Mouse (Mus musculus): ENCODE data around the gene Srrm4.
"Not testable (repeated sequence)": the region's sequence is repeated elsewhere in the genome, so short reads cannot be mapped to it uniquely, and the experiment has no call there.

Gene Srrm4

DNA sequence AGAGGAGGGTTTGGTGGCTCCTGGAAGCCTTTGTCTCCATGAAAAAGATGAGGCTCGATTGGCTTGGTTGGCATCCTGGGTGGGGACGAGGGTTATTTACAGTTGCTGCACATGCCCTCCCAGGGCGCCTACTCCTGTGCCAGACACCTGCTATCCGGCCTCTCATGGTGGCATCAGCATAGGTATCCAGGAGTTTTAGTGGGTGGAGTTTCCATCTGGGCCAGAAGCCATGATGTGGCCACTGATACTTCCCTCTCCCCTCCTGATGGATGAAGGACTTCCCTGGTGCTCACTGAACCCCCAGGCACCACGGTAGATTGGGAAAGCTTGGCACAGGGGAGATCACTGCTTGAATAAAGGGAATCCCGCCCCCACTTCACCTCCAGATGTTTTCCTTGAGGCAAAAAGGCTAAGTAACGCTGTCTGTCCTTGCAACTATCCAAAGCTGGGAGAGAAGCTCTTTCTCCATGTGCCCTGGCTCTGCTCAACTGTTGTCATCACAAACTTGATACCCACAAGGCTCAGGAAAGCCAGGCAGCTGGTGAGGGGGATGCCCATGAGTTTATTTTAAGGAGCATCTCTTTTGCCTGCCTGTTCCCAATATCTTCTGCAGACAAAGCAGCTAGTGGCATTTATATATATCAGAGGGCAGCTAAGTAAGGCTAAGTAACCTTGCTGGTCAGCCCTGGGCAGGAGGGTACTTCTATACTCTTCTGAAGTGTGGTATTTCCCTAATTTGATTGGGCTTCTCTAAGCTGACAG lies 148.7 kb downstream of the Srrm4 start:
- no peak for DNase-seq (ENCODE audit: low spot score)

- DNase-seq (ENCODE audit: low spot score) = no peak
These were observed 151.4 kb downstream of the Srrm4 start for GRCm38 (mm10) chr5:116440251-116440650.

- DNase-seq (ENCODE audit: low spot score) = no peak
These were observed 153.3 kb downstream of the Srrm4 start for GRCm38 (mm10) chr5:116438328-116438727.

GRCm38 (mm10) chr5:116436117-116436516 lies 155.5 kb downstream of the Srrm4 start:
- DNase-seq (ENCODE audit: low spot score) = no peak

DNA sequence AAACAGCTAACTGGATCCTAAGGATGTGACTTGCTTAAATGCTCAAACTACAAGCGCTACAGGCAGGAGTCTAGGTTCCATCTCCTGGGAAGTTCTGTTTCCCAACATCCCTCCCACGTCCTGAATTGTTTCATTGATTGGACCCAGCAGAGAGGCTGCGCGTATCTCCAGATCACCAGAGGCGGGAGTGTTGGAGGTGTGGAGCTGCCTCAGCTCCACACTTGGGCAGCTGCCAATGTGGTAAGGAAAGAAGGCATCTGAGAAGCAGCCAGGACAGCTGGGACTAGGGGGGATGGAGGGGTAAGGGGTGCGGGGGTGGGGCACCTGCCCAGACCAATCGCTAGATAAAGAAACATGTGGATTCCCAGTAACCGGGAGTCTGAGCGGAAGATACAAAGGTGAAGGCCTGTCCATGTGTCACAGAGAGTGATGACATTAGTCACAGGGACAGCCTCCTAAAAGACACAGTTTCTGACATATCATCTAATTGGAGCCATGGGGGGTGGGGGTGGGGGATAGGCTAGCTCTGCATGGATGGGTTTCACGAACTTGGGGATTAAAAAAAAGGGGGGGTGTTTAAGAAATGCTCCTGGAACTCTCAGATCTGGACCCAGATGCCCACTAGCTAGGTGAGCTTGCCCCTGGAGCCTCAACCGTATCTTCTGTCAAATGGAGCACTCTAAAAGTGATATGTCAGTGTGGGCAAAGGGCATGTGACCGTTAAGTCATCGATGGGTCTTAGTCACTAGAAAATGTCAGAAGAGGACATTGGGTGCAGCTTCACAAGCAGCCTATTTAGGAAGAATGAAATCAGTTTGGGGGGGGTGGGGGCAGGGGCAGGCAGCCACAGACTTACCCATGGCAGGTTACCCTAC lies 156.4 kb downstream of the Srrm4 start:
- DNase-seq (ENCODE audit: low spot score) = no peak

- no peak for DNase-seq (ENCODE audit: low spot score)
These were observed 158.7 kb downstream of the Srrm4 start for GRCm38 (mm10) chr5:116432871-116433270.

DNA sequence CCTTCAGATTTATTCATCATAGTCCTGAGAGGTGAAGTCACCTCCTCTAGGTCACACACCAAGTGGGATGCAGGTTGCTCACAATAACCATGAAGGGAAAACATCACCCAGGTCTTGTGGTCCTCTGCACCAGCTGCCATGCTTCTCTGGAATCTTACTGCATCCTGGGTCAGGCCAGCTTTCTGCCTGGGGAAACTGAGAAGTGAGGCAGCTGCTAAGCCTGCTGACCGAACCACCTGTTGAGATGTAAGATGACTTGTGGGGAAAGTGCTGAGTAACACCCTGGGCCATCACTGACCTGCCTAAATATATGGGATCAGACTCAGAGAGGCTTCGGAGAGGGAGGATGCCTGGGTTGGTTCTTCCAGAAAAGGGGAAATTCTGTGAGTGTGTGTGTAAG lies 164.9 kb downstream of the Srrm4 start:
- DNase-seq (ENCODE audit: low spot score) = no peak

DNA sequence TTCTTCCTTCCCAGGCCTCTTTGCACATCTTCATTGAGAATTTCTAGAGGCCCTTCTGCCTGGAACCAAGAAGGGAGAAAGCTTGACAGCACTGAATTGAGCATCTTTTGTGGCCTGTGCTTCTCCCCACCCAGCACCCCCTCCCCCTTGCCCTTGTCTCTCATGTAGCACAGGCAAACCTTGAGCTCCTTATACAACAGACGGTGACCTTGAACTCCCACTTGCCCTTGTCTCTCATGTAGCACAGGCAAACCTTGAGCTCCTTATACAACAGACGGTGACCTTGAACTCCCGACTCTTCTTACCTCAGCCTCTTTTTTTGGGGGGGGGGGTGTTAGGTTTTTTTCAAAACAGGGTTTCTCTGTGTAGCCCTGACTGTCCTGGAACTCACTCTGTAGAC lies 165.9 kb downstream of the Srrm4 start:
- DNase-seq (ENCODE audit: low spot score) = not testable (repeated sequence)

GRCm38 (mm10) chr5:116425273-116425672 lies 166.3 kb downstream of the Srrm4 start:
- no peak for DNase-seq (ENCODE audit: low spot score)

DNA sequence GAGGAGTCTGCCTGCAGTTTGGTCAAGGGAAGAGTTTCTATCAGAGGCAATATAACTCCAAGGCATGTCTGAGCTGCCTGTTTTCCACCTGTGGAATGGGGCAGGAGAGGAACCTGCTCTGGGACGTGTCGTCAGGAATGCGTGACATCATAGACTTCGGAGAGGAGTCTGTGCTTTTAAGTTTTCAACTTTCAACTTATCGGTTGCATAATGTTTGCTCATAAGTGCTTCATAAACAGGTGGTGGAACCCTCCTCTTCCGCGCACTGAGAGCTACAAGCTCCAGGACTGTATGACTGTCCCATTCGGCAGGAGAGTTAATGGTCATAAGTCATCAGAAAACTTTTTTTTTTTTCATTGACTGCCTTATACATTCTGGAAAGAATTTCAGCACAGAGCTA lies 167.9 kb downstream of the Srrm4 start:
- DNase-seq (ENCODE audit: low spot score) = no peak

- peak; percentile 87 for DNase-seq (ENCODE audit: low spot score)
These were observed 168.9 kb downstream of the Srrm4 start, which contains the start of gene Hspb8 for GRCm38 (mm10) chr5:116422699-116423201. Gene Hspb8, minus strand, starts transcription at chr5:116422864.

- DNase-seq (ENCODE audit: low spot score) = peak; percentile 42
These were observed 169.7 kb downstream of the Srrm4 start for GRCm38 (mm10) chr5:116421791-116422481.

- DNase-seq (ENCODE audit: low spot score) = peak; percentile 90
These were observed 170.8 kb downstream of the Srrm4 start for GRCm38 (mm10) chr5:116420759-116421225.

GRCm38 (mm10) chr5:116420213-116420612 lies 171.4 kb downstream of the Srrm4 start:
- no peak for DNase-seq (ENCODE audit: low spot score)

DNA sequence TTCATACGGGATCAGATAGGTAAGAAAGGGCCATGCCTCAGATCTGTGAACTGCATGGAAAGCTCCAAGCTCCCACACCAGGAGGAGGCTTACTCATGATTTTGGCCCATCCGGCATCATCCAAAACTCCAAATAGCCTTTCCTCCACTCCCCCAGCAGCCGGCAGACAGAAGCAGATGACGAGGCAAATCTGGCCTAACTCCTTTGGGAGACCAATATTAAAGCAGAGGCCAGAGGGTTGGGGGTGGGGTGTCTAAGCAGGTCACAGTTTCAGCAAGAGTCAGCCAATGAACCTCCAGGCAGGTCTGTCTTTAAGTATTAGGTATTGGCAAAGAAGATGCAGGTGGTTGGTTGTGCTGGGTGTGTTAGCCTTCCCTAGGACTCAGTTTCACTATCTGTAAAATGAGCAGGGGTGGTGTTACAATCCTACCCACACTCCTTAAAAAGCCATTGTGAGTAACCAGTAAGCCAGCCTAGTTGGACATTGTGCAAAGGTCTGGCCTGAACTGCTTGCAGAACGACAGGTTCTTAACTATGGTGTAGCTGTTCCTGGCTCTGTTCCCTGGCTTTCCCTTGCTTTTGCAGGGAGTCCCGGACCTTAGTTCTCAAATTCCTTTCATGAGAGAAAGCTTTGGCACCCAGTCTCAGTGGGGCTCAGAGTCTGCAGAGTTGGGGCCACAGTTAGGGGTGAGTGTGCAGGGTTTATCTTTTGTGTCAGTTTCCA lies 172.1 kb downstream of the Srrm4 start:
- DNase-seq (ENCODE audit: low spot score) = peak; percentile 42

DNA sequence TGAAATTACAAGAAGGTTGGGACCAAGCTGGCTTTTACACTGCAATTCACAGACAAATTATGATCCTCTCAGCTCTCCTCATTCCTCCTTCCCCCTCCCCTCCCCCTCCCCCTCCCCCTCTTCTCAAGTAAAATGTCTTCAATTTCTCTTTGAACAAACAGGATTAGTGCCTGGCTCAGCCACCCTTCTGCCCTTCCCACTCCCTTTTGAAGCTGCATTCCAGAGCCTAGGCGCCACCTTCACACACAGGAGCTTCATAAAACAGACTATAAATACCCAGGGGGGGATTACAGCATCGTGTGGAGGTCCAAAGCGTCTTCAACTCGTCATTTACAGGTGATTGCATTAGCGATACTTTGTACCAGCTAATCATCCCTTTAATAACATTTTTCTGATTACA lies 175.4 kb downstream of the Srrm4 start:
- DNase-seq (ENCODE audit: low spot score) = no peak

DNA sequence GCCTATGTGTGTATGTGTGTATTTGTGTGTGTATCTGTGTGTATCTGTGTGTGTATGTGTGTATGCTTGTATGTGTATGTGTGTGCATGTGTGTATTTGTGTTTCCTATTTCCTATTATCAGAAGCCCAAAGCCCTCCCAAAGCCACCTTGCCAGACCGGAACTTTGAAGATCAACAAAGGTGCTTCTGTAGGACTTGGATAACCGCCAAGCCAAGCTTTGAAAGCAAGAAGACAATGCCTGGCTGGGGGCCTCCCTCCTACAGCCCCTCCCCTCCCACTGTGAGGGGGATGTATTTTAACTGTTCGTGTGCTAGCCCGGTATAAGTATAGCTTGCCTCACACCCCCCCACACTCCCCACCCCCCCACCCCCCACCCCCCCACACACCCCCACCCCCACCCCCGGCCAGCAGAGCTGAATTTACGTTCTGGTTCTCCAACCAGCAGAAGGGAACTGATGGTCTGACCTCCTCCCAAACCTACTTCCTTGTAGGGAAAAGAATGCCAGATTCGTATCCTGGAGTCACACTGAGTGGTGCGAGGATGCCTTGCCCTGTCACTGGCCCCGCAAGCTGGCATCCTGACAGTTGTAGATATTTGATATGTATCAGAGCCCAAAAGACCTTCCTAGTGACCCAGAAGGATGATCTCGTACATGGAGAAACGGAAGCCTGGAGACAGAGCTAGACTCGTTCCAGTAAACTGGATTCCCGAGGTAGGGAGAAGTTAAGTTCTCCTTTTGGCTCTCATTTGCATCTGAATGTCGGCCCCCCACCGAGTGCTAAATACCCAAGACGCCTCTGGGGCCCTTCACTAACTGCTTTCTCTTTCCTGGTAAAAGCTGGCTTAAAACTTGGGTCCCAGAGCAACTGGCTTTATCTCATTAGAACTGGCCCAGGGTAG lies 181.7 kb downstream of the Srrm4 start:
- DNase-seq (ENCODE audit: low spot score) = peak; percentile 47

DNA sequence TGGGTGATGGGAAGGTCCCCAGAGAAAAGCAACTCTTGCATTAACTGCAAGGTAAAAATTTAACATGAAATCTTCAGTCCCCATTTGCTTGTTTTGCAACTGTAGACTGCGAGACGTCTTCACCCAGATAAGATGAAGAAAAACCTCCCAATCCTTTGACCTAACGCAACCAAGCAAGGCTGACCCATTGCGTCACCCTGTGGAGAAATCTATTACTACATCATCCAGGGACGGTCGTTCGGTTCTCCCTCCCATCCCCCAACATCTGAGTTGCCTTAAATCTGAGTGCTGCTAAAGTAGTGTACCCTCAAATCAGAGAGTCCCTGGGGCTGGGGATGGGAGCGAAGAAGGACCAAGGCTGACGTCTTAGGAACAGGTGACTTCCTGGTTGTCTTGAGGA lies 182.7 kb downstream of the Srrm4 start:
- DNase-seq (ENCODE audit: low spot score) = no peak

DNA sequence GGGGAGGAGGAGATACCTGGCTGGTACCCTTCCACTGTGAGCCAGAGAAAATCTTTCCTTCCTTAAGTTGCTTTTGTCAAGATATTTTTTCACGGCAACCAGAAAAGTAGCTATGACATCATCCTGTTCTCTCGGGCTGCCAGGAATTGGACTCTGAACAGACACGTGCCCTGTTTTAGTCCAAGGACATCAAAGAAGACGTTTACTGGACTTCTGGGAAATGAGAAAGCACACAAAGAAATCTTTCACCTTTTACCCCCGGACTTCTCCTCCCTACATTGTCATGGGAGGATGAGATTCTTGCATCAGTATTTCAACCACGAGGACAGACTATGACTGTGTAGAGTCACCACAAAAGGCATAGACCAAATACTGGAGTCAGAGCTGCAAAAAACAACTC lies 183.7 kb downstream of the Srrm4 start:
- peak; percentile 50 for DNase-seq (ENCODE audit: low spot score)

- DNase-seq (ENCODE audit: low spot score) = peak; percentile 57
These were observed 184.3 kb downstream of the Srrm4 start for GRCm38 (mm10) chr5:116407321-116407720.

Data from lung, postnatal 25 days (tissue).